Mouse (Mus musculus) bone marrow, adult 2 months (tissue): Measurements from ENCODE around the gene Rhod.

Experiments used
- CTCF ChIP-seq: fragments of 200-500 bp; IDR thresholded peaks from 2 replicates; pipeline ENCODE4 v1.5.1; 2011; ENCODE audit warnings: low read length, control low read depth; ENCODE audit not compliant: control insufficient read depth, insufficient read depth
- POLR2A ChIP-seq: fragments of 200-500 bp; IDR thresholded peaks from 2 replicates; pipeline ENCODE4 v1.6.1; 2011; ENCODE audit warnings: low read depth, mild to moderate bottlenecking, control low read depth, low read length, borderline replicate concordance; ENCODE audit not compliant: control insufficient read depth

DNA sequence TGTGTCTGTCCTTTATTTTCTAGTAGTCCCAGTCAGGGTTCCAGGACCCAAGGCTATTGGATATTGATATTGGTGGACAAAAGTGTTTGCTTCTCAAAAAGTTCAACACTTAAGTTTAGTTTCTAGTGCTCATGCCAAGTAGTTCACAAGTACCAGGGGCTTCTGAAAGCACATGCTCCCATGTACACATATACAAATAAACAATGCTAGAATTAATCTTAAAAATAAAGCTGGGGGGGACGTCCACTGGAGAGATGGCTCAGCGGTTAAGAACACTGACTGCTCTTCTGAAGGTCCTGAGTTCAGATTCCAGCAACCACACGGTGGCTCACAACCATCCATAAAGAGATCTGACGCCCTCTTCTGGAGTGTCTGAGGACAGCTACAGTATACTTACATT, 54.2 kb downstream of the Rhod start:
- TF ChIP-seq POLR2A = no peak
- no peak for TF ChIP-seq CTCF
